Mouse (Mus musculus) embryonic facial prominence, embryonic 12.5 days (tissue): ENCODE measurements around the gene Fam20b. TPM values are rescaled to one million over a fixed set of nuclear protein-coding genes. Genes with fewer than 3 reads are reported as not detected.

Source experiments
- ATAC-seq: fragments of 200-750 bp; cut with Nextera tagmentation; 2 replicates; pipeline ENCODE4 v1.8.0; 2017; ENCODE audit not compliant: insufficient number of reproducible peaks, insufficient read depth, low FRiP score, low TSS enrichment
- H3K27ac ChIP-seq: fragments of 300-500 bp; sonication (generic); 2 replicates; pipeline ENCODE4 v1.5.1; 2016; ENCODE audit warnings: mild to moderate bottlenecking
- H3K27me3 ChIP-seq: fragments of 300-500 bp; sonication (generic); 2 replicates; pipeline ENCODE4 v1.6.1; 2016; ENCODE audit warnings: mild to moderate bottlenecking, moderate library complexity
- H3K36me3 ChIP-seq: fragments of 300-500 bp; sonication (generic); 2 replicates; pipeline ENCODE4 v1.6.1; 2016; ENCODE audit warnings: mild to moderate bottlenecking
- H3K4me1 ChIP-seq: fragments of 300-500 bp; sonication (generic); 2 replicates; pipeline ENCODE4 v1.6.1; 2016
- H3K4me2 ChIP-seq: fragments of 300-500 bp; sonication (generic); replicated peaks from 2 replicates; pipeline ENCODE4 v1.6.1; 2016; ENCODE audit warnings: mild to moderate bottlenecking, moderate library complexity
- H3K4me3 ChIP-seq: fragments of 300-500 bp; sonication (generic); 2 replicates; pipeline ENCODE4 v1.5.1; 2016; ENCODE audit warnings: mild to moderate bottlenecking
- H3K9ac ChIP-seq: fragments of 300-500 bp; sonication (generic); 2 replicates; pipeline ENCODE4 v1.6.1; 2016; ENCODE audit warnings: mild to moderate bottlenecking, moderate library complexity
- H3K9me3 ChIP-seq: fragments of 300-500 bp; sonication (generic); 2 replicates; pipeline ENCODE4 v1.6.1; 2016; ENCODE audit warnings: mild to moderate bottlenecking, moderate library complexity
- WGBS: fragments of 180-500 bp; shearing (Covaris S2); methylation state at CpG from one replicate; pipeline ENCODE4 v1.1.7; 2016; 5-methylcytosine and 5-hydroxymethylcytosine counted together
- polyA plus RNA-seq: library from polyadenylated mRNA; unstranded; fragments of >200 nt; fragmentation: Nextera tagmentation; extraction: Ambion mirVana; gene quantifications from 2 replicates; pipeline ENCODE4 v1.2.1, GENCODE M21; 2016

Fam20b gene
- polyA plus RNA-seq, 1 experiment from 2014 or later: 26.2 TPM

GRCm38 (mm10) chr1:156750261-156750660, 31.4 kb upstream of the Fam20b start:
- Histone ChIP-seq H3K27ac (no peak overlapping the region), H3K9ac (no peak overlapping the region; the same call in 1 of the 2 replicates), H3K4me1 (peaks cover 40% of the 10 kb centered on the region), H3K36me3 (no peaks in the 10 kb centered on the region), H3K4me2 (no peak overlapping the region), H3K27me3 (no peaks in the 10 kb centered on the region), H3K4me3 (no peak overlapping the region), H3K9me3 (no peaks in the 10 kb centered on the region)
- WGBS: 35% methylated on average over 4 of the region's 4 CpGs
- no peak for ATAC-seq

- no peak overlapping the region for H3K9ac ChIP-seq
- no peak overlapping the region for H3K27ac ChIP-seq
- H3K4me2 ChIP-seq: no peak overlapping the region
- H3K4me1 ChIP-seq: peaks cover 29% of the 10 kb centered on the region
- no peaks in the 10 kb centered on the region for H3K36me3 ChIP-seq
- H3K9me3 ChIP-seq: no peaks in the 10 kb centered on the region
- H3K4me3 ChIP-seq: no peak overlapping the region
- no peak for ATAC-seq
- no peaks in the 10 kb centered on the region for H3K27me3 ChIP-seq
Observed at GRCm38 (mm10) chr1:156749136-156749535, 30.2 kb upstream of the Fam20b start.

GRCm38 (mm10) chr1:156748435-156749005, 29.6 kb upstream of the Fam20b start:
- ATAC-seq: no peak
- Histone ChIP-seq H3K9ac (no peak overlapping the region), H3K4me3 (no peak overlapping the region), H3K27me3 (no peaks in the 10 kb centered on the region), H3K9me3 (no peaks in the 10 kb centered on the region), H3K4me2 (no peak overlapping the region), H3K4me1 (peaks cover 24% of the 10 kb centered on the region), H3K27ac (no peak overlapping the region), H3K36me3 (no peaks in the 10 kb centered on the region)
- WGBS: 82% methylated on average over 16 of the region's 16 CpGs

GRCm38 (mm10) chr1:156745188-156745810, 26.4 kb upstream of the Fam20b start:
- Histone ChIP-seq H3K9me3 (no peaks in the 10 kb centered on the region), H3K27me3 (no peaks in the 10 kb centered on the region), H3K36me3 (no peaks in the 10 kb centered on the region), H3K27ac (peak overlapping the region; percentile 36; the same call in 1 of the 2 replicates), H3K4me1 (peaks cover 3% of the 10 kb centered on the region; the same call in 1 of the 2 replicates), H3K4me3 (no peak overlapping the region), H3K4me2 (no peak overlapping the region), H3K9ac (no peak overlapping the region)
- 83% methylated on average over 7 of the region's 7 CpGs for WGBS
- ATAC-seq: no peak

- 60% methylated on average over 11 of the region's 11 CpGs for WGBS
- H3K4me3 ChIP-seq: no peak overlapping the region
- no peaks in the 10 kb centered on the region for H3K27me3 ChIP-seq
- no peak for ATAC-seq
- H3K4me2 ChIP-seq: no peak overlapping the region
- H3K27ac ChIP-seq: no peak overlapping the region
- H3K36me3 ChIP-seq: no peaks in the 10 kb centered on the region
- no peaks in the 10 kb centered on the region for H3K9me3 ChIP-seq
- no peaks in the 10 kb centered on the region for H3K4me1 ChIP-seq
- no peak overlapping the region for H3K9ac ChIP-seq
Observed at GRCm38 (mm10) chr1:156741482-156742411, 22.9 kb upstream of the Fam20b start.

GRCm38 (mm10) chr1:156735788-156736187, 16.9 kb upstream of the Fam20b start:
- WGBS: 67% methylated on average over 2 of the region's 2 CpGs
- H3K27ac ChIP-seq: no peak overlapping the region

GRCm38 (mm10) chr1:156734019-156734418, 15.1 kb upstream of the Fam20b start:
- Histone ChIP-seq H3K4me2 (no peak overlapping the region), H3K9me3 (no peaks in the 10 kb centered on the region), H3K36me3 (no peaks in the 10 kb centered on the region), H3K4me1 (no peaks in the 10 kb centered on the region), H3K9ac (no peak overlapping the region), H3K4me3 (no peak overlapping the region), H3K27ac (no peak overlapping the region), H3K27me3 (no peaks in the 10 kb centered on the region)
- ATAC-seq: no peak
- WGBS: 52% methylated on average over 3 of the region's 3 CpGs

More at GRCm38 (mm10) chr1:156735788-156736187, 16.9 kb upstream of the Fam20b start:
- H3K4me1 ChIP-seq: no peaks in the 10 kb centered on the region
- H3K36me3 ChIP-seq: no peaks in the 10 kb centered on the region
- H3K9ac ChIP-seq: no peak overlapping the region
- no peaks in the 10 kb centered on the region for H3K27me3 ChIP-seq
- H3K4me2 ChIP-seq: no peak overlapping the region
- ATAC-seq: no peak
- H3K9me3 ChIP-seq: no peaks in the 10 kb centered on the region
- no peak overlapping the region for H3K4me3 ChIP-seq

GRCm38 (mm10) chr1:156733559-156733958, 14.7 kb upstream of the Fam20b start:
- H3K27ac ChIP-seq: no peak overlapping the region
- no peak for ATAC-seq
- 89% methylated on average over 9 of the region's 9 CpGs for WGBS

GRCm38 (mm10) chr1:156732996-156733395, 14.1 kb upstream of the Fam20b start:
- Histone ChIP-seq H3K4me2 (no peak overlapping the region), H3K27ac (no peak overlapping the region), H3K9ac (no peak overlapping the region), H3K4me3 (no peak overlapping the region), H3K9me3 (no peaks in the 10 kb centered on the region), H3K27me3 (no peaks in the 10 kb centered on the region), H3K36me3 (no peaks in the 10 kb centered on the region), H3K4me1 (no peaks in the 10 kb centered on the region)
- 90% methylated on average over 5 of the region's 5 CpGs for WGBS
- no peak for ATAC-seq

More at GRCm38 (mm10) chr1:156733559-156733958, 14.7 kb upstream of the Fam20b start:
- Histone ChIP-seq H3K4me1 (no peaks in the 10 kb centered on the region), H3K9ac (no peak overlapping the region), H3K36me3 (no peaks in the 10 kb centered on the region), H3K4me2 (no peak overlapping the region), H3K27me3 (no peaks in the 10 kb centered on the region), H3K9me3 (no peaks in the 10 kb centered on the region), H3K4me3 (no peak overlapping the region)

- Histone ChIP-seq H3K4me3 (no peak overlapping the region), H3K36me3 (no peaks in the 10 kb centered on the region), H3K4me1 (no peaks in the 10 kb centered on the region), H3K9me3 (no peaks in the 10 kb centered on the region), H3K27ac (no peak overlapping the region), H3K27me3 (no peaks in the 10 kb centered on the region), H3K4me2 (no peak overlapping the region), H3K9ac (no peak overlapping the region)
- ATAC-seq: no peak
- 63% methylated on average over 9 of the region's 9 CpGs for WGBS
Observed at GRCm38 (mm10) chr1:156730802-156731201, 11.9 kb upstream of the Fam20b start.

- no peak overlapping the region for H3K4me3 ChIP-seq
- no peaks in the 10 kb centered on the region for H3K9me3 ChIP-seq
- H3K4me1 ChIP-seq: no peaks in the 10 kb centered on the region
- H3K4me2 ChIP-seq: no peak overlapping the region
- H3K9ac ChIP-seq: no peak overlapping the region
- no peak overlapping the region for H3K27ac ChIP-seq
- H3K27me3 ChIP-seq: no peaks in the 10 kb centered on the region
- 85% methylated on average over 14 of the region's 14 CpGs for WGBS
- no peak for ATAC-seq
- H3K36me3 ChIP-seq: no peaks in the 10 kb centered on the region
Observed at GRCm38 (mm10) chr1:156727234-156728108, 8.6 kb upstream of the Fam20b start.
